Mouse (Mus musculus): ENCODE results near the gene Cdkn2d.
"Not testable (repeated sequence)": the region's sequence is repeated elsewhere in the genome, so short reads cannot be mapped to it uniquely, and the experiment has no call there.

The Cdkn2d gene

GRCm38 (mm10) chr9:21291022-21291787 is at the start of gene Cdkn2d:
Gene Cdkn2d, minus strand, starts transcription at chr9:21291407.
- peak; percentile 100 for DNase-seq

GRCm38 (mm10) chr9:21340411-21340810 is 49.2 kb upstream of the Cdkn2d start:
- no peak for DNase-seq

DNA sequence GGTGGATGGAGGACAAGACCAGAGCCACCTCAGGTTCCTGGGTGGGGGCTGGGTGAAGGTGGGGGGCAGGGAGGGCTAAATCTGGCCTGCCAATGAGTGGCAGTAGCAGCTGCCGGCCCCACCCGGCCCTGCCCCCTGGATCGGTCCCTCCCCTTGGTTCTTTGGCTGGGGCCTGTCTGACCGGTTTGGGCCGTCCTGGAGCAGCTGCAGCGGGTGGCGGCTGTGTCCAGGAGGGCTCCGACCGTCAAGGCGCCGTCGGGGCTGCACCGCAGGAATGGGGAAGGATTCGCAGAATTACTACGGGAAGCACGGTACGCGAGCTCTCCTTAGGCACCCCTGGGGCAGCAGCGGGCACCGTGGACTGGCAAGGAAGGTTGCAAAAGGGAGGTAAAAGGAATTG is 46.4 kb upstream of the Cdkn2d start:
- peak; percentile 61 for DNase-seq

GRCm38 (mm10) chr9:21336491-21336890 is 45.3 kb upstream of the Cdkn2d start:
- no peak for DNase-seq

DNA sequence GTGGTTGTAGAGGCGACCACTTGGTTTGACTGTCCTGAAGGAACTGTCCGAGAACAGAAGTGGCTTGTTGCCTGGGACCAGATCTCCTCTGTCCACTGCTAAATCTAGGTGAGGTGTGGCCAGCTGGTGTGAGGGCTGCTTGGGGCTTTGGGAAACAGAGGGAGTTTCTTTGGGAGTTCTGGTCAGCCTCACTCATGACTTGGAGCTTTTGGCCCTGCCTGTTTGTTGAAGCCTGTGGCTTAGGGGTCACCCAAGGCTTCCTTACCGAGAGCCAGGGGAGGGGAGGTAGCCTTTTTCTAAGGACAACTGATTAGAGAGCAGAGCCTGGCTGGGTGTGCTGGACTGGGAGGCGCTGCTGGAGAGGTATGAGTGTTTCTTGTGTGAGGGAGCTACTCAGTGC is 44.2 kb upstream of the Cdkn2d start:
- no peak for DNase-seq

DNA sequence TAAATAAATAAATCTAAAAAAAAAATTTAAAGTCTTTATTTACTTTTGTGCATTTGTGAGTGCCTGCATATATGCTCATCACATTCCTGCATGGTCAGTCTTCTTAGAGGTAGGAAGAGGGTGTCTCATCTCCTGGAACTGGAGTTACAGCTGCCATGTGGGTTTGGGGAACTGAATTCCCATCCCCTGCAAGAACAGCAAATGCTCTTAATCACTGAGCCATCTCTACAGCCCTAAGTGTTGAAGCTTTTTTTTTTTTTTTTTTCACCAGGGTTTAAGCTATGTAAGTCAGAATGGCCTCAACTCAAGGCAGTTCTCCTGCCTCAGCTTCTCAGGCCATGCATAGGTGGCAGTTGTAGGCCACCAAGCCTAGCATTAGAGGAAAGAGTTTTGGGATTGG is 43.5 kb upstream of the Cdkn2d start:
- no peak for DNase-seq

GRCm38 (mm10) chr9:21333523-21333922 is 42.3 kb upstream of the Cdkn2d start:
- no peak for DNase-seq

DNA sequence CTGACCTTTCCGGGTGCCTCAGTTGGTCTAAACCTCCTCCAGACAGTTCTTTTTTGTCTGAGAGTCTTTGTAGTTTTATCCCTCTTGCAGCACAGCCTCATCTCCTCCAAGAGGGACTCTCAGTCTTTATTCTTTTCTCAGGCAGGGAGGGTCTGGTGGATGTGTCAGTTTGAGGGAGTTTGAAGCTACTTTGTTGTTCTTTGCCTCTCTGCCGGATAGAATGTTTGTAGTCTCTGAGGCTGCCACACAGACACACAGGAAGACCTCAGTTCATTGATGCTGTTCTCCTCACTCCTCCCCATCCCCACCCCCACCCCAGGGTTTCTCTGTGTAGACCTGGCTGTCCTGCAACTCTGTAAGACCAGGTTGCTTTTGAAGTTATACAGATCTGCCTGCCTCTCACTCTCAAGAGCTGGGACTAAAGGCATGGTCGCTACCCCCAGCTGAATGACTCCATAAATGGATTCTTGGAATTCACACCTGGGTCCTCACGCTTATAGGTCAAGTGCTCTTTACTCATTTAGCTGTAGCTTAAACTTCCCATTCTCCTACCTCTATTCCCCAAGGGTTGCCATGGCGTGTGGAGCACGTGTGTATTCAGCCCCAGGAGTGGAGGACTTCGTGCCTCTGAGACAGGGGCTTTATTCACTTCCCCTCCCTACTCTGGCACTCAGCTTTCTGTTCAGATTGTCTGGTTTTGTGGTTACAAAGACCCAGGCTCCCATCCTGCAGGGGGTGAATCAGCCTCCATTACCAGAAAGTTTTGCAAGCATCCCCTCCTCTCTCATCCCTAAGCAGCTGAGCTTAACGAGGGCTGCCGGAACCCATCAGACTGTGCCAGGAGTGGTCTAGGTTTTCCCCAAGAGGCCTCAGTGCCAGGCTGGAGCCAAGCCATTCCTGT is 41.2 kb upstream of the Cdkn2d start:
- DNase-seq = no peak

DNA sequence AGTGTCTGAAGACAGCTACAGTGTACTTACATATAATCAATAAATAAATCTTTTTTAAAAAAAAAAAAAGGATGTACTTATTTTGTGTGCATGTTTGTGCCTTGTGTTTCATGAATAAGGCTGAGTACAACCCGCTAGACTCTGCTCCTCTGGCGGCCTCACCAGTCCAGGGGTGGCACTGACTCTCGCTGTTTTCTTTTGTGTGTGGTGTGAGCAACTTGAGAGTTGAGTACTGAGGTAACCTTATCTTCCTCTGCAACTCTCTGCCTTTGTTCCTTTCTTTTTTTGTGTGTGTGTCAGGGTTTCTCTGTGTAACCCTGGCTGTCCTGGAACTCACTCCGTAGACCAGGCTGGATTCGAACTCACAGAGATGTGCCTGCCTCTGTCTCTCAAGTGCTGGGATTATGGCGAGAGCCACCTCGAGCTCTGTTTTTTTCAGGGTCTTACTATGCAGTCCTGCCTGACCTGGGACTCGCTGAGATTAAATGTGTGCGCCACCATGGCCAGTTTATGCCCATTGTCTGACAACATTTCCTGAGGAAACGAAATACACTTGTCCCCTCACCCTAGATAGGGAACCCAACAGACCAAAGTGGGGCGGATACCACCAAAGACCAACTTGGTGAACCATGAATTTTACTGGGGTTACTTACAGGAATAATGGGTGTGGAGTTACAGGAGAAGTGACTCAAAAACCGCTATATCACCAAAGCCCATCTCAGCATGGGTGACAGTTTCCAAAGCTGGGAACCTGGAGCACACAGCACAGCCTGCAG is 40.3 kb upstream of the Cdkn2d start:
- no peak for DNase-seq

- no peak for DNase-seq
These were observed 38.6 kb upstream of the Cdkn2d start for GRCm38 (mm10) chr9:21329699-21330289.

DNA sequence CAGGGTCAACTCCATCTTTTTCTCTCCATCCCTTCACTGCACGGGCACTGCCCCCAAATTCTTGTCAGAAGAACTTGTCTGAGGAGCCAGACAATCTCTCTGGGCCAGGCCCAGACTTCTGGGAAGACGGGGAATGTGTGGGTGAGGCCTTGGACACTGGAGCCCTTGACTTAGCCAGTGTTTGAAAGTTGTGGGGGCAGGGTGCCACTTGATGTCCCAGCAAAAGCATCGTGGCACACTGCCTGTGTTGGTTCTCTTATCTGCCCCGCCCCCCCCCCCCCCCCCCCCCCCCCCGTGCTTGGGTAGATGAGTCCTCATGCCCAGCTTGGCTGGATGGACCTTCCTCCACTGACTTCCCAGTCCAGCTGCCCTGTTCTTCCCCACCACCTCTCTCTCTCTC is 37.8 kb upstream of the Cdkn2d start:
- DNase-seq = no peak

DNA sequence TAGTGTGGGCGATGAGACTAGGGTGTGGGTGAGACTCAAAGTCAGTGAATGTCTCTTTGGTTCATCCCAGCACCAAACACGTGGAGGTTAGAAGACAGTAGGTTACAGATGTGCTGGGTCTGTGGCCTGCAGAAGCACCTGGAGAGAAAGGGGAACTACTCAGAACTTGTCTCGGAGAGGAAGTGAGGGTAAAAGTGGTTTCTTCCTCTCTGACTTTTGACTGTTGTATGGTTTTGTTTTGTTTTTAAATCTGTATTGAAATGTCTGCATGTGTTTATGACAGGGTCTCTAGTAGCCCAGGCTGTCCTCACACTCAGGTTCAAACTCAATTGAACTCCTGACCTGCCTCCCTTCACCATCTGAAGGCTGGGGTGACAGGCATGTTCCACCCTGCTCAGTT is 36.8 kb upstream of the Cdkn2d start:
- no peak for DNase-seq

GRCm38 (mm10) chr9:21327569-21327968 is 36.4 kb upstream of the Cdkn2d start:
- DNase-seq = no peak

DNA sequence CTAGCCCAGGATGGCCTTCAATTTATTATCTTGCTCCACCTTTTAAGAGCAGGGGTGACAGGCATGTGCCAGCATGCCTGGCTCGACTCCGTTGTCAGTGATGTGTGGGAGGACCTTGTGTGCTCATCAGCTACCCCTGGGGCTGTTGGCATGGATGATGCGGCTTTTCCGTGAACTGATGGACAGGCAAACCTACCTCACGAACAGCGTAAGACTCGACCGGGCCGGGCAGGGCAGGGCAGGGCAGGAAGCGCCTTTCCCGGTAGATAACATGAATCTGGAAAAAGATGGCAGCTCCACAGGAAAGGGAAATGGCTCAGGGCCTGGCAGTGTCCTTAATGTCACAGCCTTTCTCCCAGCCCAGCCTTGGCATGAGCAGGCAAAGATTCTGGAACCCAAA is 33.1 kb upstream of the Cdkn2d start:
- peak; percentile 40 for DNase-seq

- not testable (repeated sequence) for DNase-seq
These were observed 31.7 kb upstream of the Cdkn2d start for GRCm38 (mm10) chr9:21322917-21323297.

- no peak for DNase-seq
These were observed 31.2 kb upstream of the Cdkn2d start for GRCm38 (mm10) chr9:21322211-21322916.

GRCm38 (mm10) chr9:21321513-21321835 is 30.3 kb upstream of the Cdkn2d start:
- DNase-seq = peak; percentile 36

- peak; percentile 67 for DNase-seq
These were observed 29.7 kb upstream of the Cdkn2d start, which contains the start of gene Slc44a2 for GRCm38 (mm10) chr9:21320619-21321512. Gene Slc44a2, plus strand, starts transcription at chr9:21320698.

- no peak for DNase-seq
These were observed 29.0 kb upstream of the Cdkn2d start for GRCm38 (mm10) chr9:21320280-21320618.

DNA sequence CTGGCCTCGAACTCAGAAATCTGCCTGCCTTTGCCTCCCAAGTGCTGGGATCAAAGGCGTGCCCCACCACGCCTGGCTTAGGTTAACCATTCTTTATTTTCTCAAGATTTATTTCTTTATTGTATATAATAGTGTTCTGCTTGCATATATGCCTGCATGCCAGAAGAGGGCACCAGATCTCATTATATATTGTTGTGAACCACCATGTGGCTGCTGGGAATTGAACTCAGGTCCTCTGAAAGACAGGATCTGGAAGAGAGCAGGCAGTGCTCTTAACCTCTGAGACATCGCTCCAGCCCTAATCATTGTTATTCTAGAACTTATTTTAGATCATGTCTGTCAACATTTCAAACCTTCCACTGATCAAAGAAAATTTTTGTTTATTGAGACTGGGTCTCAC is 28.3 kb upstream of the Cdkn2d start:
- no peak for DNase-seq

DNA sequence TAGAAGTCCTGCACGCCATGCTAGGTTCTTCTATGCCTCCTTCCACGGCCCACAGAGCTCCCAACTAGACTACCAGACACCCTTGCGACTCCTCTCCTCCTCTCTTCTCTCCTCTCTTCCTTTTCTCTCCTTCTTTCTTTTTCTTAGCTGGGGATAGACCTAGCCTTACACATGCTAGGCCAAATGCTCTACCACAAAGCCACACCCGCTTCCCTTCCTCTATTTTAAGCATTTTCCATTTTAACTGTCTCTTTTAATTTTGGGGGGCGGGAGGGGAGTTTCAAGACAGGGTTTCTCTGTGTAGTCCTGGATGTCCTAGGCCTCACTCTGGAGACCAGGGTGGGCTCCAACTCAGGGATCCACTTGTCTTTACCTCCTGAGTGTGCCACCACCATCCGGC is 27.6 kb upstream of the Cdkn2d start:
- DNase-seq = no peak
